Mouse (Mus musculus) forebrain, postnatal 0 days (tissue): ENCODE measurements at regions not wholly inside any gene's neighbourhood (a gene's known extent, or its start where the extent isn't known, plus 50 kb on each side); places are given as distances from the start of the nearest gene placed in this dataset.

Experiments
- ATAC-seq: fragments of 200-750 bp; cut with Nextera tagmentation; 2 replicates; pipeline ENCODE4 v1.8.0; 2017; ENCODE audit warnings: mild to moderate bottlenecking, moderate library complexity
- DNase-seq: peaks from one replicate; pipeline ENCODE4 v3.0.0-alpha.2; 2015
- H3K27ac ChIP-seq: fragments of 300-500 bp; sonication (generic); 2 replicates; pipeline ENCODE4 v1.5.1; 2014; ENCODE audit warnings: low read depth, mild to moderate bottlenecking, antibody characterized with exemption, low read length, moderate library complexity, mixed read lengths
- H3K27me3 ChIP-seq: fragments of 300-500 bp; sonication (generic); 2 replicates; pipeline ENCODE4 v1.6.1; 2014; ENCODE audit warnings: mild to moderate bottlenecking, low read length, mixed read lengths; ENCODE audit not compliant: insufficient read depth
- H3K36me3 ChIP-seq: fragments of 300-500 bp; sonication (generic); 2 replicates; pipeline ENCODE4 v1.6.1; 2014; ENCODE audit warnings: mild to moderate bottlenecking, moderate library complexity; ENCODE audit not compliant: insufficient read depth
- H3K4me1 ChIP-seq: fragments of 300-500 bp; sonication (generic); 2 replicates; pipeline ENCODE4 v1.6.1; 2014; ENCODE audit warnings: antibody characterized with exemption; ENCODE audit not compliant: insufficient read depth
- H3K4me2 ChIP-seq: fragments of 300-500 bp; sonication (generic); 2 replicates; pipeline ENCODE4 v1.6.1; 2014; ENCODE audit warnings: low read depth, mild to moderate bottlenecking, moderate library complexity
- H3K4me3 ChIP-seq: fragments of 300-500 bp; sonication (generic); 2 replicates; pipeline ENCODE4 v1.5.1; 2014; ENCODE audit warnings: low read depth, low read length, mixed read lengths
- H3K9ac ChIP-seq: fragments of 300-500 bp; sonication (generic); 2 replicates; pipeline ENCODE4 v1.6.1; 2014; ENCODE audit warnings: mild to moderate bottlenecking
- H3K9me3 ChIP-seq: fragments of 300-500 bp; sonication (generic); 2 replicates; pipeline ENCODE4 v1.6.1; 2016; ENCODE audit warnings: low read length
- CTCF ChIP-seq: sonication (generic); IDR thresholded peaks from 2 replicates; pipeline ENCODE4 v1.5.1; 2016; ENCODE audit warnings: antibody characterized with exemption, control low read depth, low read depth
- WGBS: fragments of 180-500 bp; shearing (Covaris S2); extraction: QIAGEN DNeasy Blood & Tissue Kit; methylation state at CpG from one replicate; pipeline ENCODE4 v1.1.7; 2014; 5-methylcytosine and 5-hydroxymethylcytosine counted together

DNA sequence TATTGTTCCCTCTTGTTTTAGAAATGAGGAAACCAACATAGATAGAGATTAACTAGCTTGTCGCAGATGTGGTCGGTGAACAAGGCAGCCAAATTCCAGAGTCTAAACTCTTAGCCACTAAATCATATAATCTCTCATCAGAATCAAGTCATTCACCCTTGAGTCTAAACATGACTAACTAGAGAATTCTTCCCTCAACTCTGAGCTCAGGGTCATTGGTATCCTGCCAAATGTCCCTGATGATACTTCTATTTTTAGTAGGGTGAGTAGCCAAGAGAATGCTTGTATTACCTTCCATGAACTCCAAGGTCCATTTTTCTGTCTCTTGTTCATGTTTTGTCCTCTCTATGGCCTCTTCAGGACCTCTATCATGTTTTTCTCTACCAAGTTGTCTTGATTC is 174.9 kb upstream of the Tars start:
- H3K4me1 ChIP-seq = no peaks in the 10 kb centered on the region
- no peak for DNase-seq
- H3K27ac ChIP-seq = no peak overlapping the region
- no peaks in the 10 kb centered on the region for H3K27me3 ChIP-seq
- H3K4me3 ChIP-seq = no peak overlapping the region
- H3K9me3 ChIP-seq = no peaks in the 10 kb centered on the region
- ATAC-seq = no peak
- no peaks in the 10 kb centered on the region for H3K36me3 ChIP-seq
- WGBS = 94% methylated on average over 2 of the region's 2 CpGs
- H3K9ac ChIP-seq = no peak overlapping the region
- no peak overlapping the region for H3K4me2 ChIP-seq
- TF ChIP-seq CTCF = no peak

DNA sequence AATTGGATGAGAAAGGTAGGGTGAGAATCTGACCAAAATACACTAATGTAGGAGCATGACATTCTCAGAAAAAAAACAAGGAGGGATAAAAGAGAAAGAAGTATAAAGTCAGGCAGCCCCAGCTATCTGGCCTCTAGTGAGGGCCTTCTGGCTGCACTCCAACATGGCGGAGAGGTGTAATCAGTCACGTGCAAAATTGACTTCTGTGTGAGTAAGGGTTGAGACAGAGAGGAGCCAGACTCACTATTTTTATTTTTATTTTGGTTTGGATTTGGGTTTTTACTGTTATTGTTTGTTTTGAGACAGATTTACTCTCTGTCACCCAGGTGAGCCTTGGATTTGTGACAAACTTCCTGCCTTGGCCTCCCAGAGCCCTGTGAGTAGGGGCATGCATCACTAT is 174.0 kb upstream of the Tars start:
- Histone ChIP-seq H3K36me3 (no peaks in the 10 kb centered on the region), H3K27me3 (no peaks in the 10 kb centered on the region), H3K27ac (no peak overlapping the region), H3K4me1 (no peaks in the 10 kb centered on the region), H3K9ac (no peak overlapping the region), H3K4me3 (no peak overlapping the region), H3K4me2 (no peak overlapping the region), H3K9me3 (no peaks in the 10 kb centered on the region)
- 67% methylated on average over 2 of the region's 2 CpGs for WGBS
- no peak for TF ChIP-seq CTCF
- ATAC-seq = no peak
- no peak for DNase-seq

DNA sequence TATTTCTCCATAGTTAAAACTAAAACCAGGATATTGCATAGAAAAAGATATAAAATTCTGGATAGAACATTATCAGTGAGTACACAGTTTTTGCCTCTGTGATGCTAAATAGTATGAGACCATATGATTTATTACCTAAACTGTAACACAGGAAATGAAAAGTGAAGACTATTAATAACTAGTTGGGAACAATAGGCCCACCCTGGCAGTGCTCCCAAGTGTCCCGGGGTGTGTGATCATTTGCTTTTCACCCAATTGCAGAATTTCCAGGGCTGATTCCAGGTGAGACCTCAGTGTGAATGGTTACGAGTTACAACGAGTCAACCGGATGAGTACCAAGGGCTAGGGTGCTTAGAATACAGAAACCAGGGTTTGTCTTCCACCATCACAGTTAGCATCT is 172.6 kb upstream of the Tars start:
- Histone ChIP-seq H3K4me1 (no peaks in the 10 kb centered on the region), H3K27me3 (no peaks in the 10 kb centered on the region), H3K9me3 (no peaks in the 10 kb centered on the region), H3K4me2 (no peak overlapping the region), H3K27ac (no peak overlapping the region), H3K4me3 (no peak overlapping the region), H3K9ac (no peak overlapping the region), H3K36me3 (no peaks in the 10 kb centered on the region)
- 90% methylated on average over 4 of the region's 4 CpGs for WGBS
- DNase-seq (no peak), ATAC-seq (no peak)
- no peak for TF ChIP-seq CTCF

DNA sequence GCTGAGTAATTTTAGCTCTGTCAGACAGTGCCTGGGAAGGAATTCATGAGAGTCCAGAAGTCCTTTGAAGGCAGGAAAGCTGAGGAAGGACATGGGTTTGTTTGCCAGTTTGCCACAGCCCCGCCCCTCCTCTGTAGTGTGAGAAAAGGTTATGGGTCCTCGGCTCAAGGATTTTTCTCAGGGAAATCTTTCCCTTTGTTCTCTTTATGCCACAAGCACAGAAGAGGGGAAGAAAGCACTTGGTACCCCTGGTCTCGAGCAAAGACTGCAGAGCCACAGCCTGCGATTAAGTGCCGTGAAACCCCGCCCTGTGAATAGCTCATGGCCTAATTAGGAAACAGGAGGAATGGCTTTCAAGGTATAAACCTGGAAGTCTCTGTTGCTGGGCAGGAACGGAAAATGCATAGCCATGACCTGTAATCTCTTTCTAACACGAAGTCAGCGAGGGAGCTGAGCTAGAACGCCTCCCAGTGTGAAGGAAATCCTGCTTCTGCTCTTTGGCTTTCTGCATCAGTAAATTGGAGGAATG is 166.1 kb upstream of the Tars start:
- Histone ChIP-seq H3K4me2 (peak overlapping the region; percentile 26), H3K9me3 (no peaks in the 10 kb centered on the region), H3K4me1 (no peaks in the 10 kb centered on the region), H3K9ac (no peak overlapping the region), H3K4me3 (no peak overlapping the region), H3K36me3 (no peaks in the 10 kb centered on the region), H3K27ac (no peak overlapping the region), H3K27me3 (no peaks in the 10 kb centered on the region)
- 9% methylated on average over 10 of the region's 10 CpGs for WGBS
- DNase-seq (peak; percentile 27), ATAC-seq (peak; percentile 68)
- TF ChIP-seq CTCF = no peak

DNA sequence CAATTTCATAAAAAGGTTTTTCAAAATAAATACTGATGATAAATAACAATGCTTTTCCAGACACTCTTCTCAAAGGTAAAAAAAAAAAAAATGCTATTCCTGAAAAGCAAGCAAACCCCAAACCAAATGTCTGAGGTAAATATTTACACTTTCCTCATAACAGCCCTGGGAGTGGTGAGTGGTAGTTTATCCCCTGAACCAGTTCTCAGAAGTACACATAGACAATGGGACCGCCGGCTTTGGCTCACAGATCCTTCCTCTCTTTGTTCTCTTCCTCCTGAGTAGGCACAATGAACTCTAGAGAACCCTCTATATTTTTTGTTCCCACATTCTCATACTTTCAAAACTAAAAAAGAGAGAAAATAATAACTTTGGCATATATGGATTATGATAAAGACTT is 153.1 kb upstream of the Tars start:
- Histone ChIP-seq H3K4me3 (no peak overlapping the region), H3K9ac (no peak overlapping the region), H3K4me1 (no peaks in the 10 kb centered on the region), H3K4me2 (no peak overlapping the region), H3K27me3 (no peaks in the 10 kb centered on the region), H3K27ac (no peak overlapping the region), H3K9me3 (no peaks in the 10 kb centered on the region), H3K36me3 (no peaks in the 10 kb centered on the region)
- no peak for DNase-seq
- no peak for ATAC-seq
- no peak for TF ChIP-seq CTCF
- WGBS = 57% methylated on average over 2 of the region's 2 CpGs

DNA sequence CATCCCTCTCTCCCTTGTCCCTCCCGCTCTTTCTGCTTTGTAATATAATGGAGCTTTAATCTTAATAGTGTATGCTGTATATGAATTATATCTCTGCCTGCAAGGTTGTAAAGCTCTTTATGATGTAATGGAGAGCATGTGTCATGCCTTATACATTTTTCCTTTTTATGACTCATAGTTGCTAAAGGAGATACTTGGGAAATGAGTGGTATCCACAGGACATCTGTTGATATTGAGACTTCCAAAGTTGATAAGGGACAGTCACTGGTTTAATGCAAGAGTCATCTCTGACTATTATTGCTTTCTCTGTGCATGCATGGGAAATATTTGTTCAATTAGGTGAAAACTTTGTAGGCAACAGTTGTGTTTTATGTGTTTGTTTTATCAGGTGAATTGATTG is 152.6 kb upstream of the Tars start:
- Histone ChIP-seq H3K4me3 (no peak overlapping the region), H3K9ac (no peak overlapping the region), H3K9me3 (no peaks in the 10 kb centered on the region), H3K27ac (no peak overlapping the region), H3K36me3 (no peaks in the 10 kb centered on the region), H3K27me3 (no peaks in the 10 kb centered on the region), H3K4me1 (no peaks in the 10 kb centered on the region), H3K4me2 (no peak overlapping the region)
- TF ChIP-seq CTCF = no peak
- ATAC-seq (no peak), DNase-seq (no peak)
- 94% methylated on average over 1 of the region's 1 CpGs for WGBS

DNA sequence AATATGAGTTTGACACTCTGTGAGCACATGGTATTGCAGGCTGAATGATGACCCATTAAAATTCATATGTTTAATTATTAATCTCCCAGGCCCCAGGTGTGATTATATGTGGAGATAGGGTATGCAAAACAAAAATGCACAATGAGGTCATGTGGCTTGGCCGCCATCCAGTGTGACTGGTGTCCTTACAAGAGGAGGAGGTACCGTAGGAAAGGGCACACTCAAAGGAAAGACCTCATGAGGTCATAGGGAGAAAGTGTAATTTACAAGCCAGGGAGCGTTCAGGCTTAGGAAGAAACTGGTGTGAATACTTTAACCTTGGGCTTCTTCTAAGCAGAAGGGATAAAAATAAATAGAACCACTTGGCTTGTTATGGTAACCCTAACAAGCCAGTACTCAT is 140.0 kb upstream of the Tars start:
- no peak overlapping the region for H3K9ac ChIP-seq
- no peak for TF ChIP-seq CTCF
- 60% methylated on average over 3 of the region's 3 CpGs for WGBS
- no peaks in the 10 kb centered on the region for H3K36me3 ChIP-seq
- DNase-seq = no peak
- H3K4me2 ChIP-seq = no peak overlapping the region
- ATAC-seq = no peak
- H3K4me3 ChIP-seq = no peak overlapping the region
- no peak overlapping the region for H3K27ac ChIP-seq
- H3K4me1 ChIP-seq = no peaks in the 10 kb centered on the region
- no peaks in the 10 kb centered on the region for H3K9me3 ChIP-seq
- no peaks in the 10 kb centered on the region for H3K27me3 ChIP-seq
